Mouse (Mus musculus): Measurements from ENCODE around the gene St6galnac5.

Gene St6galnac5

GRCm38 (mm10) chr3:152949233-152949777, 32.7 kb downstream of the St6galnac5 start:
- DNase-seq, result no peak

- DNase-seq, result no peak
Observed at GRCm38 (mm10) chr3:152948556-152948955, 33.5 kb downstream of the St6galnac5 start.

GRCm38 (mm10) chr3:152947031-152947640, 34.9 kb downstream of the St6galnac5 start:
- DNase-seq, result no peak

- no peak for DNase-seq
Observed at GRCm38 (mm10) chr3:152944766-152945165, 37.3 kb downstream of the St6galnac5 start.

- no peak for DNase-seq
Observed at GRCm38 (mm10) chr3:152942985-152943384, 39.1 kb downstream of the St6galnac5 start.

- no peak for DNase-seq
Observed at GRCm38 (mm10) chr3:152941671-152942070, 40.4 kb downstream of the St6galnac5 start.

- DNase-seq, result no peak
Observed at GRCm38 (mm10) chr3:152936313-152936712, 45.7 kb downstream of the St6galnac5 start.

GRCm38 (mm10) chr3:152933737-152934136, 48.3 kb downstream of the St6galnac5 start:
- DNase-seq, result no peak

- no peak for DNase-seq
Observed at GRCm38 (mm10) chr3:152932544-152932943, 49.5 kb downstream of the St6galnac5 start.

- no peak for DNase-seq
Observed at GRCm38 (mm10) chr3:152932096-152932495, 50.0 kb downstream of the St6galnac5 start.

GRCm38 (mm10) chr3:152931354-152931753, 50.7 kb downstream of the St6galnac5 start:
- no peak for DNase-seq

GRCm38 (mm10) chr3:152929788-152930281, 52.2 kb downstream of the St6galnac5 start:
- DNase-seq, result no peak

GRCm38 (mm10) chr3:152929256-152929787, 52.7 kb downstream of the St6galnac5 start:
- DNase-seq, result no peak

- no peak for DNase-seq
Observed at GRCm38 (mm10) chr3:152928287-152928975, 53.6 kb downstream of the St6galnac5 start.

GRCm38 (mm10) chr3:152926166-152926565, 55.9 kb downstream of the St6galnac5 start:
- no peak for DNase-seq

GRCm38 (mm10) chr3:152925364-152925763, 56.7 kb downstream of the St6galnac5 start:
- DNase-seq, result no peak

GRCm38 (mm10) chr3:152923530-152923929, 58.5 kb downstream of the St6galnac5 start:
- DNase-seq, result no peak

- DNase-seq, result no peak
Observed at GRCm38 (mm10) chr3:152920365-152920764, 61.7 kb downstream of the St6galnac5 start.

GRCm38 (mm10) chr3:152919101-152919500, 62.9 kb downstream of the St6galnac5 start:
- no peak for DNase-seq

- DNase-seq, result no peak
Observed at GRCm38 (mm10) chr3:152917579-152917978, 64.5 kb downstream of the St6galnac5 start.

GRCm38 (mm10) chr3:152914376-152914775, 67.7 kb downstream of the St6galnac5 start:
- no peak for DNase-seq

GRCm38 (mm10) chr3:152913625-152914024, 68.4 kb downstream of the St6galnac5 start:
- no peak for DNase-seq

- DNase-seq, result no peak
Observed at GRCm38 (mm10) chr3:152913150-152913549, 68.9 kb downstream of the St6galnac5 start.
